Mouse (Mus musculus) megakaryocyte, embryonic 14.5 days (primary cell): ENCODE data around the gene Rere. TPM values are rescaled to one million over a fixed set of nuclear protein-coding genes. Genes with fewer than 3 reads are reported as not detected.
"Not testable (repeated sequence)": the region's sequence is repeated elsewhere in the genome, so short reads cannot be mapped to it uniquely, and the experiment has no call there.

Experiments used
- H3K27me3 ChIP-seq: replicated peaks from 2 replicates; pipeline ENCODE3; 2012; ENCODE audit warnings: inconsistent platforms
- H3K36me3 ChIP-seq: replicated peaks from 2 replicates; pipeline ENCODE3; 2012; ENCODE audit warnings: low read length, inconsistent platforms, mixed read lengths
- H3K4me1 ChIP-seq: 2 replicates; pipeline ENCODE4 v1.6.1; 2012; ENCODE audit warnings: inconsistent platforms
- H3K4me3 ChIP-seq: replicated peaks from 2 replicates; pipeline ENCODE3; 2012; ENCODE audit warnings: moderate library complexity, mild to moderate bottlenecking, inconsistent platforms
- H3K9me3 ChIP-seq: 2 replicates; pipeline ENCODE4 v1.6.1; 2012; ENCODE audit warnings: inconsistent platforms
- FLI1 ChIP-seq: IDR thresholded peaks from 2 replicates; pipeline ENCODE4 v1.6.1; 2012; ENCODE audit warnings: low read length, inconsistent platforms, mixed read lengths
- GATA1 ChIP-seq: IDR thresholded peaks from 3 replicates; pipeline ENCODE4 v1.6.1; 2012; ENCODE audit warnings: mixed read lengths, low read length, inconsistent platforms, borderline replicate concordance
- polyA plus RNA-seq: library from polyadenylated mRNA; stranded (reverse); fragments of >175 nt; gene quantifications from 2 replicates; pipeline ENCODE4 v1.2.3, GENCODE M21; 2012; ENCODE audit warnings: low replicate concordance; ENCODE audit not compliant: insufficient read depth

Gene Rere
- polyA plus RNA-seq, 1 experiment, result 39.0 TPM

DNA sequence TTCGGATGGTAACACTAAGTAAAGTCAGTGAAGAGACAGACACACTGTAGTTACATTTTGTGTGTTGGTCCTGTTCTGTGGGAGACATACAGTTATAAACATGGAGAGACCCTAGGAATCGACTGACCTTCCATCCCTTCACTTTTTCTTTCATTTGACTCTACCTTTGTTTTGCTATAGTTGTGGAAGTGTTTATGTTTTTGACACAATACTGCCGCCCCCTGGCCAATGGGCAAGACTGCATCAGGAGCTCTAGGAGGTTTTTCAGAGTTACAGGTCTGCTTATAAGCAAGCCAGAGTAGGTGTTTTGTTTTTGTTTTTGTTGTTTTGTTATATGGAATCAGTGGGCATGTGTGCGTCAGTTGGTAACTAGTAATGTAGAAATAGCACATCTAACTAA, 184.3 kb downstream of the Rere start:
- no peaks in the 10 kb centered on the region for H3K27me3 ChIP-seq
- peak overlapping the region; percentile 72 for H3K4me3 ChIP-seq
- TF ChIP-seq FLI1, result no peak
- TF ChIP-seq GATA1, result no peak
- H3K4me1 ChIP-seq, result peaks cover 93% of the 10 kb centered on the region
- H3K36me3 ChIP-seq, result peaks cover 47% of the 10 kb centered on the region
- no peaks in the 10 kb centered on the region for H3K9me3 ChIP-seq

DNA sequence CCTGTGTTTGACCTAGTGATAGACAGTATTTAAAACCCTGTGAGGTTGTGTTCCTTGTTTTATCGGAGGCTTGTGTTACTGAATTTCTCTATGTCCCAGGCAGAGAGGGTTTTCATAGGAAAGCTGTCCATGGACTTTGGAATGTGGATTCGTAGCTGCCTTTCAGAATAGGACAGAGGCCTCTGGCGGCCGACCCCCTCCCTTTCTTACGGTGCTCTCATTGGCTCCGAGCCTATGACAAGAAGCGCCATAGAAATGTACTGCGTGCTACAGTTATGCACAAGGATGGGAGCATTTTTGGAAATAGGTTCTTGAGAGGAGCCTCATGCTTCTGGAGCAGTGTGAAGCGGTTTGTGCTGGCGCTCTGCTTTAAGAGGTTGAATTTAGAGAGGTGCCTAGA, 187.8 kb downstream of the Rere start:
- Histone ChIP-seq H3K9me3 (no peaks in the 10 kb centered on the region), H3K36me3 (peaks cover 49% of the 10 kb centered on the region), H3K4me3 (no peak overlapping the region), H3K27me3 (no peaks in the 10 kb centered on the region), H3K4me1 (peaks cover 92% of the 10 kb centered on the region)
- no peak for TF ChIP-seq FLI1

DNA sequence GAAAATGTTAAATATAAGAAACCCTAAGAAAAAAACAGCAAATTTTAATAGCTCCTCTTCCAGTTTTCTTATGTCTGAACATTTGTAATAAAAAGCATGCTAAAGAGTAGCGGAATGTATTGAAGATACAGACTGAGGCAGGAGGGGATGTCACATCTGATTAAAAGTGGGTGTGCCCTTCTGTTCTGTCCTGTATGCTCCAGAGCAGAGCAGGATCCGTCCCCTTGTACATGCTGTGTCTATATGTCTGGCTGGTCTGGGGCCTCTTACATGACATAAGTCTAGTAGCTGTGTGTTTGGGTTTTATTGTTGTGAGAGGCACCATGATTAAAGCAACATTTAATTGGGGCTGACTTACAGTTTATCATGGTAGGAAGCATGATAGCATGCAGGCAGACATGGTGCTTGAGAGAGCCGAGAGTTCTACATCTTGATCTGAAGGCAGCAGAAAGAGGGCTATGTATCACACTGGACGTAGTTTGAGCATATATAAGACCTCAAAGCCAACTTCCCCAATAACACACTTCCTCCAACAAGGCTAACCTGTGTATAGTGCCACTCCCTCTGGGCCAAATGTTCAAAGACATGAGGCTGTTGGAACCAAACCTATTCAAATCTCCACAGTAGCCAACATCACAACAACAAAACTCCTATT, 189.4 kb downstream of the Rere start:
- no peak for TF ChIP-seq GATA1
- TF ChIP-seq FLI1, result no peak

DNA sequence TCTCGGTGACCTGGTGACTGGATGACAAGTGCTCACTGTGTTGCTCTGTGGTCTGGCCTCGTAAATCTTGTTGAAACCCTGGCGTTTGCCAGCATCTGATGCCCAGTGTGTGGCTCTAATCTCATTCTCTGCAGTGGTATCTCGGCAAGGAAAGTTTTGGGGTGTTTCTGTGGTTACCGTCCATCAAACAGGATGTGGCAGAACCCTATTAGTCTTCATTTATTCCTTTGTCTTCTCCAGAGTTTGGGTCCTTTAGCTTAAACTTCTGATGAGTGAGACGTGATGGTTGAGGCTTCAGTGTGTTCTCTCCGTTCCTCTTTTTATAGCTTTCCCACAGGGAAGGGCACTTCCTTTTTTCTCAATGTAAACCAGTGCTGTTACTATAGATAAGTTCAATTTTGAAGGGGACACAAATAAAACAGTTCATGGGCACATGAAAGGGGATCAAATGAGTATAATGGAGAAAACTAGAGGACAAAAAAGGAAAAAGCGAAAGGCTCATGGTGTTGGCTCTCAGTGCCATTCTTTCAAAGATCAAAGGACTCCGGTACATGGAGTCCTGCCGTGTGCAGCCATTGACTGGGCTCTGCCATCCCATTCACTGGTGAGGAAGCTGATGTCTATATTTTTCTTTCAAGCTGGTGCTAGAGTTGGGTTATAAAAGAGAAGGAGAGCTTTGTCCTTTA, 191.4 kb downstream of the Rere start:
- Histone ChIP-seq H3K4me1 (peaks cover 88% of the 10 kb centered on the region), H3K4me3 (peak overlapping the region; percentile 67), H3K9me3 (no peaks in the 10 kb centered on the region), H3K27me3 (no peaks in the 10 kb centered on the region), H3K36me3 (peaks cover 58% of the 10 kb centered on the region)
- TF ChIP-seq FLI1, result no peak
- no peak for TF ChIP-seq GATA1

More for the DNA sequence above, 189.4 kb downstream of the Rere start:
- Histone ChIP-seq H3K27me3 (no peaks in the 10 kb centered on the region), H3K9me3 (no peaks in the 10 kb centered on the region), H3K4me3 (no peak overlapping the region), H3K36me3 (peaks cover 52% of the 10 kb centered on the region), H3K4me1 (peaks cover 86% of the 10 kb centered on the region)

DNA sequence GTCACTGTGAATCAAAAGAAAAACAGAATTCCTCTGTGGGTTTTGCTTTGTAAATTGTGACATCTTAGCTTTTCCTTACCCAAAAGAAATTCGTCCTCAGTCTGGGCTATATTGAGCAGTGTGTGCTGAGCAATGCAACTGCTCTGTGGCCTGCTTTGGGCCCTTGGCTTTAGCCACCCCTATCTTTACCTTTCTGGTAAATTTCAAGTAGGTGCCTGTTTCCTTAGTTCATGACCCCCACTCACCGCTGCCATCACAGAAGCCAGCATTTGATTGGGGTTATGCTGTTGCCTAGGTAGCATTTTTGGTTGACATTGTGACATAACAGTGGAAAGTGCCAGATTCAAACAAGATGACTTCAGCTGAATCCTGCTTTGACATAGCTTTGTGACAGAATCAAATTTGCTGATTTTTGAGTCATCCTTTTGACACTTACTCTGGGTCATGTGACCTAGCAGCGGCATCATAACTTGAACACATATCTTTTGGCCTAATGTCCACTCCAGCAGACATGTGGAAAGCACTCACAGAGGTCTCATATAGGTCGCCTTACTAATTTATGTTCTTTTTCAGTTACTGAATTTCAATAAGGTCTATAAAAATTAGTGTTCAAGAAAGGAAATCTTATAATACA, 192.1 kb downstream of the Rere start:
- Histone ChIP-seq H3K4me3 (no peak overlapping the region), H3K4me1 (peaks cover 88% of the 10 kb centered on the region), H3K9me3 (no peaks in the 10 kb centered on the region), H3K36me3 (peaks cover 58% of the 10 kb centered on the region), H3K27me3 (no peaks in the 10 kb centered on the region)
- TF ChIP-seq FLI1 (no peak), GATA1 (no peak)

DNA sequence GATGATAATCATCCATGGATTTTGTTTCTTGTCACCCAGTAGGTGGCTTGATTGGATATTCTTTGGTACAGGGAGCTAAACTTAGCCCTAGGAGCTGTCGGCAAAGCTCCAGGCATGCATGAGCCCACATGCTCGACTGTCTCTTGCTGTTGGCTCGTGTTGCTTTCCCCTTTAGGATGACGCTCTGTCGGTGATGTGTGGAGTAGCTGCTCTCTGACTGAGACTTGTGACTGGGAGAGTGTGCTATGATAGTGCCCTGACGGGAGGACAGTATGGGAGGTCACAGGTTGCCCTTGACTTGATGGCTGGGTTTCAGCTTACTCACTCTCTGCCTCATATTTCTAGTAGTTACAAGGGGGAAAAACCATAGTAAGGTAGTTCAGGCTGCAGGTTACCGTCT, 192.6 kb downstream of the Rere start:
- Histone ChIP-seq H3K9me3 (no peaks in the 10 kb centered on the region), H3K27me3 (no peaks in the 10 kb centered on the region), H3K4me3 (no peak overlapping the region), H3K4me1 (peaks cover 91% of the 10 kb centered on the region), H3K36me3 (peaks cover 57% of the 10 kb centered on the region)
- TF ChIP-seq GATA1 (no peak), FLI1 (no peak)

DNA sequence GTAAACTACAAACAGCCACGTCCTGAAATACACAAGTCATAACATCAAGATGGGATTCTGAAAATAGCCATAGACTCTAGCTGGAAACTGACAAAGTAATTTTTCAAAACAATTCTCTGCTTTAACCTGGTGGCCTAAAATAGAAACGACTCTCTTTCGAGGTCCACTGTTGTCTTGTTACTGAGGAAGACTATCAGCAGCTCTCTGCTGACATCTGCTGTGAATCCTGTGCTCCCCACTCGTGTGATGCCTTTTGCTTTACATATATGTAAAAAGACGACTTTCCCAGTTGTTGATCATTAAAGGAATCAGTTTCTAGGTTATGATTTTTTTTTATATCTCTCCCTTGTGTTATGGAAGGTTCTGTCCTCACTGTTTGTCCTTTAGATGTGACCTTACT, 194.8 kb downstream of the Rere start:
- H3K36me3 ChIP-seq, result peaks cover 52% of the 10 kb centered on the region

DNA sequence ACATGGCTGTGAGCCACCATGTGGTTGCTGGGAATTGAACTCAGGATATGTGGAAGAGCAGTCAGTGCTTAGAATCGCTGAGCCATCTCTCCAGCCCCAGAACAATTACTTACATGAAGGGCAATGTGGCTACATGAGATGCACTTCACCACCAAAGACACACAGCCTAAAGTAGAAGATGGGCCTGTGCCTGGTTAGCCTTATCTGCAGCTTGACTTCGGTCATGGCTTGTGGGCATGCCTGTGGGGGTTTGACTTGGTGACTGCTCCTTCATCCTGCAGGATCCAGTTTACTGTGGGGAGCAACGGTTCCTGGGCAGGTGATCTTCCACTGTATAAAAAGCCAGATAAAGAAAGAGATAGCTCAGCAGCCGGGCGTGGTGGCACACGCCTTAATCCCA, 196.6 kb downstream of the Rere start:
- no peak overlapping the region for H3K4me3 ChIP-seq
- peaks cover 66% of the 10 kb centered on the region for H3K36me3 ChIP-seq
- H3K4me1 ChIP-seq, result peaks cover 56% of the 10 kb centered on the region
- TF ChIP-seq FLI1 (no peak), GATA1 (no peak)
- H3K27me3 ChIP-seq, result no peaks in the 10 kb centered on the region
- no peaks in the 10 kb centered on the region for H3K9me3 ChIP-seq

More for the DNA sequence above, 194.8 kb downstream of the Rere start:
- H3K4me1 ChIP-seq, result peaks cover 72% of the 10 kb centered on the region
- TF ChIP-seq GATA1 (no peak), FLI1 (no peak)
- no peaks in the 10 kb centered on the region for H3K9me3 ChIP-seq
- H3K4me3 ChIP-seq, result no peak overlapping the region
- H3K27me3 ChIP-seq, result no peaks in the 10 kb centered on the region

DNA sequence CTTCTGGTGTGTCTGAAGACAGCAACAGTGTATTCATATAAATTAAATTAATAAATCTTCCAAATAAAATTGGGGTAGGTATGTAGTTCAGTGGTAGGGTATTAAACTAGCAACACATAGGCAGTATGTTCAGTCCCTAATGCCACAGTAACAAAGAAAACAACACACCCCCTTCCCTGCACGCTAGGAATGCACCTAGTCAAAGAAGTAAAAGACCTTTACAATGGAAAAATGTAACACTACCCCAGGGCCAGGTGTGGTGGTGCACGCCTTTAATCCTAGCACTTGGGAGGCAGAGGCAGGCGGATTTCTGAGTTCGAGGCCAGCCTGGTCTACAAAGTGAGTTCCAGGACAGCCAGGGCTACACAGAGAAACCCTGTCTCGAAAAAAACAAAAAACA, 201.6 kb downstream of the Rere start:
- peaks cover 45% of the 10 kb centered on the region for H3K4me1 ChIP-seq
- H3K36me3 ChIP-seq, result peaks cover 52% of the 10 kb centered on the region
- not testable (repeated sequence) for H3K27me3 ChIP-seq, H3K4me3 ChIP-seq, H3K9me3 ChIP-seq

DNA sequence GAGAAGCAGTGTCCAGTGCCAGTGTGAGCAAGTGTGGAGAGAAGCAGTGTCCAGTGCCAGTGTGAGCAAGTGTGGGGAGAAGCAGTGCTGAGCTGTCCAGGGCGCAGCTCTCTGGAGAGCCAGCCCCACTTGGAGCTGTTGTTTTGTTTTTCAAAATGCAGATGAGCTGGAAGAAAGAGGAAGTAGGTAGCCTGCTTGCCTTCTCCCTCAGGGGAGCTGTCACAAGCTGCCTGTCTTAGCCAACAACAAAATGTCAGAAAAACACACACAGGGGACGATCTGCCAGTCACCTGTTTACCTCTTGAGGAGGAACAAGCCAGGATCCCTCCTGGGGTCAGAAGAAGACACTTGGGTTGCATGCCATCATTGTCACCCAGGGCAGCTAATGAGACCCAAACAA, 204.7 kb downstream of the Rere start:
- Histone ChIP-seq H3K27me3 (no peaks in the 10 kb centered on the region), H3K4me1 (peaks cover 62% of the 10 kb centered on the region), H3K36me3 (peaks cover 48% of the 10 kb centered on the region), H3K9me3 (no peaks in the 10 kb centered on the region), H3K4me3 (peak overlapping the region; percentile 33)
- TF ChIP-seq GATA1, result no peak
- TF ChIP-seq FLI1, result no peak
